Mouse (Mus musculus): Measurements from ENCODE around the gene Plxnb1.

The Plxnb1 gene

DNA sequence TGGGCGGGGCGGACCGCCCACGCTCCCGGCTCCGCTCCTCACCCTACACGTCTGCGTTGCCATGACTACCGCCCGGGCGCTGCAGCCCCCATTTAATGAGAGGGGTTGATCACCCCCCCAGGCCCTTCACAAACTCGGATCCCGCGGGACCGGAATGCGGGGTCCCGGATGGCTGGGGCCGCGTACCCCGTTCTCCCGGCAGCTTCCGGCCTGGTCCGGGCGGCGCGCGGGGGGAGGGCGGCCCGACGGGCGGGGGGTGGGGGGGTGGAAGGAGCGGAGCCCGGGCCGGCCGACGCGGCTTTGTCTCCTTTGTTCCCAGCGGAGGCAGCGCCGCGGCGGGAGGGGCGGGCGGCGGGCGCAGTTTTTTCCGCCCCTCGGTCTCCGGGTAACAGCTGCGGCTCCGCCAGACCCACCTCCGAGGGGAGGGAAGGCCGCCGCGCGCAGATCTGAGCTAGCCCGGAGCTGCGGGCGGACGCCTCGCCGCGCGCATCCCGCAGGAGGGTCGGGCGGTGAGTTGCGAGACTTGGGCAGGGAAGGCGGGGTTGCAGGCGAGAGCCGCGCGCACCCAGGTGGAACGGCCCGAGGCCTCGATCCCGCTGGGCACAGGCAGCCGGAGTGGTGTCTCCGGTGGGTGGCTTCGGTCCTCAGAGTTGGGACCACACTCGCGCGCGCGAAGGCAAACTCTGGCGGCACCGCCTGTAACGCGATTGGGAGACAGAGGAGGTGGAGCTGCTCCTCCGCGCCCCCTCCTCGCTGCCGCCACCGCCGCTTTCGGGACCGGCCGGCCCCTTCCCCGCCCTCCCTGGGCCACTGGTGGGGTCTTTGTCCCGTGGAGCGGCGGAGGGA, at the start of gene Plxnb1:
Gene Plxnb1, plus strand, starts transcription at position 253 of the 846 bp plus-strand sequence.
- no peak for DNase-seq (ENCODE audit: extremely low spot score, low read depth, low spot score)

DNA sequence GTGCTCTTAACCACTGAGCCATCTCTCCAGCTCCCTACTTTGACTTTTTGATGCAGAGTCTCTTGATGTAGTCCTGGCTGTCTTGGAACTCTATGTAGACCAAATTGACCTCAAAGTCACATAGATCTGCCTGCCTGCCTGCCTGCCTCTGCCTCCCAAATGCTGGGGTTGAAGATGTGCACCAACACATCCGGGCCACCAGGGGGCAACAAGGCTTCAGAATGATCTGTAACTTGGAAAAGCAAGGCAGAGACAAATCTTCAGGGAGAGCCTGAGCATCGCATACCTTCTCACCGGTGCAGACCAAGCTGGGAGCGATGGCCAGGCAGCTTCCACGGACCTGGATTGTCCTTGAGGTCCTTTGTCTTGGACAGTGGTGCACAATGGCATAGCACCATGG, 48.9 kb upstream of the Plxnb1 start:
- no peak for DNase-seq (ENCODE audit: extremely low spot score, low read depth, low spot score)

DNA sequence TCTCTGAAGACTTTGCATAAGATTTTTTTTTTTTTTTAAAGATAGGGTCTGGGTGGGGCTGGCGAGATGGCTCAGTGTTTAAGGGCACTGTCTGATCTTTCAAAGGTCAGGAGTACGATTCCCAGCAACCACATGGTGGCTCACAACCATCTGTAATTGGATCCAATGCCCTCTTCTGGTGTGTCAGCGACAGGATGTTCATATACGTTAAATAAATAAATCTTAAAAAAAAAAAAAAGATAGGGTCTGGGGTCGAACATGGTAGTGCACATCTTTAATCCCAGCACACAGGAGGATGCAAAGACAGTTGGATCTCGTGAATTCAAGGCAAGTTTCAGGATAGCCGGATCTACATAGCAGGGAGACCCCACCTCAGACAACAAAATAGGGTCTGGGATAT, 45.9 kb upstream of the Plxnb1 start:
- no peak for DNase-seq (ENCODE audit: extremely low spot score, low read depth, low spot score)

- DNase-seq (ENCODE audit: extremely low spot score, low read depth, low spot score) = no peak
Measured at GRCm38 (mm10) chr9:109049996-109050673, 45.1 kb upstream of the Plxnb1 start.

DNA sequence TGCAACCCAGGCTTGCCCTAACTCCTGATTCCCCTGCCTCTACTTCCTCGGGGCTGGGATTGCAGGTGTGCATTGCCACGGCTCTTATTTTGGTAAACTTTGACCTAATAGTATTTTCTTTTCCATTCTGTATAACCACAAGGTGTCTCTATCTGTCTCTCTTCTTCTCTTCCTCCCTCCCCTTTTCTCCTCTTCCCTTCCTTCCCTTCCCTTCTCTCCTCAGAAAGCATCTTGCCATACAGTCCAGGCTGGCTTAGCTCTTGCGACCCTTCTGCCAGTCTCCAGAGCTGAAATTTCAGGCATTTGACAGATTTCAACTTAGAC, 44.6 kb upstream of the Plxnb1 start:
- no peak for DNase-seq (ENCODE audit: extremely low spot score, low read depth, low spot score)

DNA sequence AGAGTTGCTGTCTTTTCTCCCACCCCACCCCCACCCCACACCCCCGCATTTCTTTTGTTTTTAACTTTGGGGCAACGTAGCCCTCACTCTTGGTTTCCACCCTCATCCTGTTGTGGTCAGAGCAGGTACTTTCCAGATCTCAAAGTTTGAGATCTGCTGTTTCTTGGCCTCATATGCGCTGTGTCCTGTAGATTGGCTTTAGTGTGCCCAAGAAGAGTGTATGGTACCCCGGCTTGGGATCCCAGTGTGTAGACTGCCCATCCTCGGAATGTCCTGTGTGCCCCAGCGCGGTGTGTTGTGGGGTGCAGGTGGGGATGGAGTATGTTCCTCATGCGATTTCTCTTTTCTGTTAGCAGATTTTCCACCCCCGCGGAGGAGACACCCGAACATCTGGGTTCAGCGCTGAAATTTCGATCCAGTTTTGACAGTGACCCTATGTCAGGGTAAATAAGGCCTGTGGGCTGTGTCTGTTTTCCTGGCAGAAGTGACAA, 44.1 kb upstream of the Plxnb1 start:
- no peak for DNase-seq (ENCODE audit: extremely low spot score, low read depth, low spot score)

GRCm38 (mm10) chr9:109051651-109052489, 43.3 kb upstream of the Plxnb1 start:
- no peak for DNase-seq (ENCODE audit: extremely low spot score, low read depth, low spot score)

DNA sequence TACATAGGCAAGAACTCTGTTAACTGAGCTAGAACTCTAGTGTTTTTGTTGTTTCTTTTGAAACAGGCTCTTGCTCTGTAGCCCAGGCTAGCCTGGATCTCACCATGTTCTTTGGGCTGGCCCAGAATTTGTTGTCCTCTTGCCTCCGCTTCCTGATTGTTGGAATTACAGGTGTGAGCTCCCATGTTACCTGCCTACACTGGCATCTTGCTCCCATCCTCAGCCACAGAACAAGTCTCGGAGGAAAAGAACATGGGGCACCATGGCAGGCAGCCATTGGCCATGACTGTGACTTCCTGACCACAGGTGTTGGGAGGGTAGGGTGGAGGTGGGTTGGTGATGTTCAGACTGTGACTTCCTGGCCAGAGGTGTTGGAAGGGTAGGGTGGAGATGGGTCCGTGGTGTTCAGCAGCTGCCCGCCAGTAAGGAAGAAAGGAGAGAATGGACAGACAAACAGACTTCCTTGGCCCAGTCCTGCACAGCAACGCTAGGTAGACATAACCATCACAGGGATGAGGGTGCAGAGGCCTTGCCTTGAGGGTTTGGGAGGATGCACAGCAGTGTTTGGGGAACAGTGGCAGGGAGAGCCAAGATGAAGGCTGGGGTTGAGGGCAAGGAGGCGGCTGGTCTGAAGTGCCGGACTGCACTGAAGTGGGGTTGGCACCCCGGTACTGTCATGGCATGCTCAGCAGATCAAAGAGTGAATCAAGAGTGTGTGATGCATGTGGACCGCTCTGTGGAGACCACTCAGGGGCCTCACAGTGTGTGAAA, 42.5 kb upstream of the Plxnb1 start:
- DNase-seq (ENCODE audit: extremely low spot score, low read depth, low spot score) = no peak

GRCm38 (mm10) chr9:109053366-109053765, 41.8 kb upstream of the Plxnb1 start:
- DNase-seq (ENCODE audit: extremely low spot score, low read depth, low spot score) = no peak

GRCm38 (mm10) chr9:109053851-109054250, 41.3 kb upstream of the Plxnb1 start:
- no peak for DNase-seq (ENCODE audit: extremely low spot score, low read depth, low spot score)

DNA sequence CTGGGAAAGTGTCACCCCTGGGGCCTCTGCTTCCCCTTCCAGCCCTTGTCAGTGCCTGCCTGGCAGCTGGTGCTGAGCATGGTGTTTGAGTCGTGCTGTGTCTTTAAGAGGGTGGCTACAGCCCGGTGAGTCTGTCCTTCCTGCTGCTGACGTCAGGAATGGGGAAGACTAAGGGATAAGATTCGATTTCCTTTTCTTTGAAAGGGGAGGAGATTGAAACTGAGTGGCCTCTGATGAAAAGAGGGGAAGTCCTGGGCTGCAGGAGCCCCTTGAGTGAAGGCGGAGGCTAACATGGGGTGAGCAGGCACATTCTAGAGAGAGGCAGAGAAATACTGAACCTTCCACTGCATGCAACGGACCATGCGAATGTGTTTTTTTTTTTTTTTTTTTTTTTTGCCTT, 40.5 kb upstream of the Plxnb1 start:
- DNase-seq (ENCODE audit: extremely low spot score, low read depth, low spot score) = no peak

DNA sequence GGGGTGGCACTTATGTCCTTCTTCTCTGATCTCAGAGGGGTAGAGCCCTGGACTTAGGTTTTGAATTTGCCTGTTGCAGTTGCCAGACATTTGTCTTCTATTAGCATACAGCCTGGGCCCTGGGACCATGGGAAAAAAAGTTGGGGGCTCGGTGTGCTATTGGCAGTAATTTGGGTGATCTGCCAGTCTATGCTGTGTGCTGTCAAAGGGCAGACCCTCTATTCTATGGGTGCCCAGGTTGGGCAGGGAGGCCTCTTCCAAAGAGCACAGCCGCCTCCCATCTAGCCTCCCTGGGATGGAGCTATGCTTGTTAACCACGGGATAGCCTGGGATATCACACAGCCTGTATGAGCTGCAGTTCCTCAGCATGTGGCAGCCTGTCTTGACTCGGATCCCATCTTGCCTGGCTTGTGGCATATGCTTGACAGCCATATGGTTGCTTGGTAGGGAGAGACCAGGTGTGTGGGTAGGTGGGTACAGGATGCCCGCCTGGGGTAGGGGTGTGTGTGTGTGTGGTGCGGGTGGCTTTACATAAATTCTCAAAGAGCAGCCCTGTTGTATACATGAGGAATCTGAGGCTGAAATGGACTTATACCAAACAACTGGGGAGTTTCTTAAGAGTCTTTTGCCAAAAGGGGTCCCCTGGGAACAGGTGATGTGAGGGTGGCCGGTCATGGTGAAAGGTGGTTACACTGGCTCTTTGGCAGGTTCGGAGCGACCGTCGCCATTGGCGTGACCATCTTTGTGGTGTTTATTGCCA, 39.7 kb upstream of the Plxnb1 start:
- no peak for DNase-seq (ENCODE audit: extremely low spot score, low read depth, low spot score)

- DNase-seq (ENCODE audit: extremely low spot score, low read depth, low spot score) = no peak
Measured at GRCm38 (mm10) chr9:109056081-109056690, 39.0 kb upstream of the Plxnb1 start.

GRCm38 (mm10) chr9:109056916-109057315, 38.3 kb upstream of the Plxnb1 start:
- DNase-seq (ENCODE audit: extremely low spot score, low read depth, low spot score) = no peak

DNA sequence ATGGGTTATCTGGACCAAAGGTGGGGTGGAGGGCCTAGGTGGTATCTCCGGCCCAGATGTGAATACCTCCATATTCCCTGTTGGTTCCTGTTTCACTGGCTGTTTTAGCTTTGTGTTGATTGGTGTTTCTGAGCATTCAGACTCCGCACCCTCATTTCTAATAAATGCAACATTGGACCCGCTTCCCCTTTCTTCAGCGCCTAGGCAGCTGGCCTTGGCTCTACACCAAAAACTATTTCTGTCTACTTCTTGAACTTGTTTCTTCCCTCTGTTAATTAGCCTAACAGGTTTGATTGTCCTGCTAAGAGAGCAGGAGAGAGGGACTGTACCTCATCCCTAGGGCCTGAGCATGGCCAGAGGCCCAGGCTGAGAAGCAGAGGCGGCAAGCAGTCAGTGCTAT, 37.6 kb upstream of the Plxnb1 start:
- DNase-seq (ENCODE audit: extremely low spot score, low read depth, low spot score) = no peak

DNA sequence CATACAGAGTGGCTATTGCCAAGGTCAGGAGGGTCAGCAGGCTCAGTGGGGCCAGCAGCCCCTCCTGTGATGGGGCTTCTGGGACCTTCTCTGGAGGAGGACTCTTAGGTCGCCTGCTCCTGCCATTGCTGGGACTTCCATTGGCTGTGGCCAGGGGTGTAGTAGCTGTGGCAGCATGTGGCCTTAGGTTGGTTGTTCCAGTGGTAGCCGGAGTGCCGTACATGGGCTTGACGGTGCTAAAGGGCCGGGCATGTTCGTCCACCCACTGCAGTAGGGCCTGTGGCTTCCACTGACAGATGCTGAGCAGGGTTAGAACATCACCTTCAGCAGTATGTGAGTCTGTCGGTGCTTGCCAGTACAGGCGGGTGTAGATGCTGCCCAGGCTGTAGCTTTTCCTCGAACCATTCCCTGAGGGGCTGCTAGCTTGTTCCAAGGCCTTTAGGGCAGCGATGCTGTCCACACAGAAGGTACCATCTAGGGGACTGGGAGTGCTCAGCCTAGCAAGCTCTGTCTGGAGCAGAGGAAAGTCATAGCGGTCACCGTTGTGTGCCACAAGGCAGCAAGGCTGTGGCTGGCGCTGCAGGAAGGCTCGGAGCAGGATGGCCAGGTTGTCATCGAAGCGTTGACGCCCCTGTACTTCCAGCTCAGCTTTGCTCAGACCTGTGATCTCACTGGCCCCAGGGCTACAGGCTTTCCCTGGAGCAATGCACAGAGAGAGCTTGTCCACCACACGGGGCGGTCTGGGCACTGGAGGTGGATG, 37.0 kb upstream of the Plxnb1 start:
- DNase-seq (ENCODE audit: extremely low spot score, low read depth, low spot score) = no peak

GRCm38 (mm10) chr9:109059136-109059903, 35.9 kb upstream of the Plxnb1 start, which contains the start of gene Trex1:
Gene Trex1 (minus strand): TSS chr9:109059734.
- peak; percentile 74 for DNase-seq (ENCODE audit: extremely low spot score, low read depth, low spot score)
